Comparison of ENCODE assay signal across 19 mouse cellular contexts in the genomic region with DNA sequence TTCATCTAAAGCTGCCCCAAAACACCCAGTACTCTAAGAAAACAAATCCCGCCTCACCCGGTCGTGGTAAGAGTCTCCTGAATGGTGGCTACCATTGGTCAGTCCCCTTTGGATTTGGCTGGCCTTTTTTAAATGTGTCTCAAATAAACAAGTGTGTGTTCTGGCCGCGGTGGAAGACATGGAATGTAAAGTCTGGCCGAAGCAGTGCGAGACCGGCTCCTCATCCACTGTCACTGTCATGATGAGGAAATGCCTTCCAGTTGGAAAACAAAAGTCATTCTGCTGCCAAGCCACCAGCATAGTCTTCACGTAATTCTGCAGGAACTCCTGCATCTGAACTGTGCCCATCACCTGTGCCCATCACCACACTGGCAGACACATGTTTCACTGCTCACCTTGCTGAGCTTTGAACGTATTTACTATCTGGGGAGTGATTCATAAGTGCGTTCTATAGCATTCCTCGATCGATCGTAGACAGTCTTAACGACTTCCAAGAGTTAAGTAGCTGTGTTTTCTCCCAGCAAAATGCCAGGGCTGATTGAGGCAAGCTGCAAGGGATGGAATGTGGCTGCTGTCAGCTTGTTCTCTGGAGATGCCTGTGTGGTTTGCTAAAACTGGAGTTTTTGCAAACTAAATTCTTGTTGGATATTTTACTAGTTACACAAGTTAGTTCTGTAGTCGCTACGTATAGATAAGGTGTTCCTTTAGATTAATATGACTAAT. TPM values are rescaled to one million over a fixed set of nuclear protein-coding genes. Genes with fewer than 3 reads are reported as not detected.
A peak's percentile ranks its signal among the peaks of the same experiment; 100 is the strongest.
DNase-seq lines count a peak whose midpoint lies in the region; ATAC-seq and TF ChIP-seq lines count a peak whose summit lies in the region.
"Had no signal": no experiment of that assay in that cellular context is flagged by ENCODE, and none has a peak within 500 bp of the region (broad histone marks: within the 10 kb centered on the region; RNA-seq: fewer than 3 reads in every experiment).

No protein-coding gene starts in this region.

- H3K4me1 ChIP-seq in heart, embryonic 13.5 days = peaks cover 19% of the 10 kb centered on the region
- peaks cover 23% of the 10 kb centered on the region for H3K4me1 ChIP-seq in heart, embryonic 12.5 days (replicated peaks)
- H3K4me1 ChIP-seq in intestine, postnatal 0 days (replicated peaks; ENCODE audit: control insufficient read depth, insufficient read depth, low read length) = peaks cover 12% of the 10 kb centered on the region; the same call in 1 of the 2 replicates
- H3K4me1 ChIP-seq: hindbrain, embryonic 13.5 days; neural tube, embryonic 13.5 days had no signal

- H3K36me3 ChIP-seq in heart, embryonic 13.5 days = peaks cover 19% of the 10 kb centered on the region
- peaks cover 16% of the 10 kb centered on the region for H3K36me3 ChIP-seq in heart, embryonic 12.5 days
- no peaks in the 10 kb centered on the region; the same call in 1 of the 2 replicates for H3K36me3 ChIP-seq in intestine, postnatal 0 days (ENCODE audit: control insufficient read depth, insufficient read depth)

- H3K27ac ChIP-seq in heart, embryonic 13.5 days (replicated peaks) = 0 out of 2 replicates have a peak overlapping the region, but pooled peaks have one; percentile 36
- no peak overlapping the region for H3K27ac ChIP-seq in heart, embryonic 12.5 days (ENCODE audit: poor library complexity, severe bottlenecking)
- peak overlapping the region; percentile 46; the same call in 1 of the 2 replicates for H3K27ac ChIP-seq in intestine, postnatal 0 days (ENCODE audit: low read depth, low read length)
- H3K27ac ChIP-seq: hindbrain, embryonic 13.5 days; liver, embryonic 15.5 days; midbrain, embryonic 10.5 days; neural tube, embryonic 13.5 days had no signal

- WGBS in heart, embryonic 13.5 days = 69% methylated on average over 17 of the region's 17 CpGs
- 72% methylated on average over 17 of the region's 17 CpGs for WGBS in heart, embryonic 12.5 days
- WGBS in intestine, postnatal 0 days = 51% methylated on average over 17 of the region's 17 CpGs

- no peaks in the 10 kb centered on the region for H3K27me3 ChIP-seq in heart, embryonic 13.5 days (replicated peaks)
- H3K27me3 ChIP-seq in heart, embryonic 12.5 days (replicated peaks) = no peaks in the 10 kb centered on the region
- no peaks in the 10 kb centered on the region for H3K27me3 ChIP-seq in intestine, postnatal 0 days (replicated peaks; ENCODE audit: control insufficient read depth, insufficient read depth, low read length)
- H3K27me3 ChIP-seq: hindbrain, embryonic 13.5 days; liver, embryonic 15.5 days; neural tube, embryonic 13.5 days had no signal

- no peak overlapping the region for H3K9ac ChIP-seq in heart, embryonic 13.5 days
- H3K9ac ChIP-seq in heart, embryonic 12.5 days = no peak overlapping the region
- no peak overlapping the region for H3K9ac ChIP-seq in intestine, postnatal 0 days (ENCODE audit: low read depth, low read length)
- H3K9ac ChIP-seq: hindbrain, embryonic 13.5 days; liver, embryonic 15.5 days; neural tube, embryonic 13.5 days had no signal

- no peak overlapping the region for H3K4me3 ChIP-seq in heart, embryonic 13.5 days
- no peak overlapping the region for H3K4me3 ChIP-seq in heart, embryonic 12.5 days
- H3K4me3 ChIP-seq in intestine, postnatal 0 days (ENCODE audit: low read depth, low read length) = no peak overlapping the region
- H3K4me3 ChIP-seq: hindbrain, embryonic 13.5 days; liver, embryonic 15.5 days; midbrain, embryonic 10.5 days; neural tube, embryonic 13.5 days had no signal

- TF ChIP-seq CTCF in intestine, postnatal 0 days (IDR thresholded peaks at IDR 0.05; ENCODE audit: low read depth) = no peak

- peaks cover 10% of the 10 kb centered on the region; the same call in 1 of the 2 replicates for H3K9me3 ChIP-seq in heart, embryonic 13.5 days
- peaks cover 7% of the 10 kb centered on the region; the same call in 1 of the 2 replicates for H3K9me3 ChIP-seq in heart, embryonic 12.5 days (replicated peaks)
- no peaks in the 10 kb centered on the region for H3K9me3 ChIP-seq in intestine, postnatal 0 days (ENCODE audit: control insufficient read depth)
- H3K9me3 ChIP-seq: liver, embryonic 15.5 days; neural tube, embryonic 13.5 days had no signal

- no peak overlapping the region for H3K4me2 ChIP-seq in heart, embryonic 13.5 days
- H3K4me2 ChIP-seq in heart, embryonic 12.5 days = no peak overlapping the region
- 0 out of 2 replicates have a peak overlapping the region, but pooled peaks have one; percentile 21 for H3K4me2 ChIP-seq in intestine, postnatal 0 days (replicated peaks; ENCODE audit: low read depth)
- H3K4me2 ChIP-seq: hindbrain, embryonic 13.5 days; liver, embryonic 15.5 days; neural tube, embryonic 13.5 days had no signal

- peak; percentile 10 for DNase-seq in adipocyte (ENCODE audit: low spot score)
- DNase-seq in lung, postnatal 25 days (ENCODE audit: low spot score) = peak; percentile 49
- DNase-seq in spleen, postnatal 10 days (ENCODE audit: low spot score in 2 of 2) = no peak
- DNase-seq: adrenal gland, postnatal 10 days; cerebellum, adult 11 months; cerebellum, postnatal 25 days; heart, adult 18-20 months; layer of hippocampus, postnatal 36 days; left cerebral cortex, postnatal 4 days; right cerebral cortex, postnatal 14 days; thymus, postnatal 14 days had no signal

- ATAC-seq in heart, embryonic 13.5 days (ENCODE audit: extremely low read depth, insufficient number of reproducible peaks, low FRiP score, low TSS enrichment) = no peak
- no peak for ATAC-seq in heart, embryonic 12.5 days (ENCODE audit: insufficient number of reproducible peaks, low FRiP score)
- ATAC-seq in intestine, postnatal 0 days = peak; percentile 54
- ATAC-seq in CD4-positive, CD25-positive, alpha-beta regulatory T cell, adult 4 months = no peak

RNA-seq across cellular contexts. Expression of a gene that starts 51.9 kb away (rescaled TPM):
- polyA plus RNA-seq in heart, embryonic 13.5 days (2015; fragmentation: Nextera tagmentation; extraction: Ambion mirVana) = 5.7 and 6.0 TPM in 2 replicates
- polyA plus RNA-seq in heart, embryonic 12.5 days (2016; fragmentation: Nextera tagmentation; extraction: Ambion mirVana) = 7.1 and 8.7 TPM in 2 replicates
- 3.8 and 4.2 TPM in 2 replicates for polyA plus RNA-seq in intestine, postnatal 0 days (2015; fragmentation: Nextera tagmentation; extraction: Ambion mirVana)
- 1 to 10 TPM; 4.6 to 6.4 TPM for polyA plus RNA-seq in CD4-positive, CD25-positive, alpha-beta regulatory T cell, adult 4 months (2017; shearing (Covaris generic))

Comparison
In these comparisons a context has a peak if more than half of its experiments do, and no peak if none do; other contexts are left out.
1. DNase-seq: peak in adipocyte (single experiment) and lung, postnatal 25 days (single experiment); none in spleen, postnatal 10 days (0 of 2).